Mouse (Mus musculus) spleen, embryonic (tissue): ENCODE results near the gene Gm21891.
"Not testable (repeated sequence)": the region's sequence is repeated elsewhere in the genome, so short reads cannot be mapped to it uniquely, and the experiment has no call there.

Experiments
- CTCF ChIA-PET: fragments of 350-600 bp; sonication (Branson Sonifier 250); formaldehyde crosslinking; loops from one replicate; lab custom pipeline; 2022; lab: Charles Lee

Gene Gm21891

GRCm38 (mm10) chrY:13133392-13133791, at the start of gene Gm21891:
Gm21891 (minus strand) TSS chrY:13133492.
- CTCF ChIA-PET, result not testable (repeated sequence)

GRCm38 (mm10) chrY:13161668-13162067, 28.4 kb upstream of the Gm21891 start, which contains the start of gene Gm21425:
Gm21425 (plus strand) TSS chrY:13161968.
- CTCF ChIA-PET, result not testable (repeated sequence)
